Mouse (Mus musculus) ES-Bruce4 (cell line): ENCODE measurements around the gene Ctnna2. TPM values are rescaled to one million over a fixed set of nuclear protein-coding genes. Genes with fewer than 3 reads are reported as not detected.

ENCODE experiments used
- H3K27ac ChIP-seq: 2 replicates; pipeline ENCODE4 v1.5.1; 2012; ENCODE audit warnings: low read length, inconsistent platforms; ENCODE audit not compliant: insufficient read depth
- H3K27me3 ChIP-seq: 2 replicates; pipeline ENCODE4 v1.6.1; 2012; ENCODE audit warnings: mild to moderate bottlenecking, low read length, inconsistent platforms; ENCODE audit not compliant: control insufficient read depth, poor library complexity, insufficient read depth, severe bottlenecking
- H3K36me3 ChIP-seq: 2 replicates; pipeline ENCODE4 v1.6.1; 2012; ENCODE audit warnings: inconsistent platforms, mild to moderate bottlenecking, low read length, moderate library complexity; ENCODE audit not compliant: control insufficient read depth, poor library complexity, insufficient read depth, severe bottlenecking
- H3K4me1 ChIP-seq: one replicate; pipeline ENCODE4 v1.8.1; 2011; ENCODE audit warnings: low read length; ENCODE audit not compliant: control insufficient read depth, insufficient read depth
- H3K4me3 ChIP-seq: 2 replicates; pipeline ENCODE4 v1.5.1; 2011; ENCODE audit warnings: low read depth, mild to moderate bottlenecking, low read length
- H3K9ac ChIP-seq: 2 replicates; pipeline ENCODE4 v1.6.1; 2012; ENCODE audit warnings: low read depth, mild to moderate bottlenecking, inconsistent platforms; ENCODE audit not compliant: poor library complexity, severe bottlenecking
- H3K9me3 ChIP-seq: replicated peaks from 2 replicates; pipeline ENCODE4 v1.6.1; 2012; ENCODE audit warnings: mild to moderate bottlenecking, low read length, inconsistent platforms; ENCODE audit not compliant: control insufficient read depth, poor library complexity, insufficient read depth, severe bottlenecking
- CTCF ChIP-seq: IDR thresholded peaks from one replicate; pipeline ENCODE4 v1.8.1; 2011; ENCODE audit warnings: low read depth, low read length
- EP300 ChIP-seq: IDR thresholded peaks from 2 replicates; pipeline ENCODE4 v1.6.1; 2011; ENCODE audit warnings: low read depth, low read length; ENCODE audit not compliant: insufficient read depth
- POLR2A ChIP-seq: IDR thresholded peaks from one replicate; pipeline ENCODE4 v1.8.1; 2011; ENCODE audit warnings: low read length; ENCODE audit not compliant: insufficient read depth
- polyA plus RNA-seq: library from polyadenylated mRNA; stranded (reverse); fragments of >200 nt; gene quantifications from 2 replicates; pipeline ENCODE4 v1.2.4, GENCODE M21; 2011; ENCODE audit warnings: low read depth; ENCODE audit not compliant: missing spikeins, insufficient read depth, insufficient read length

The Ctnna2 gene
- polyA plus RNA-seq, 1 experiment = 0.76 TPM

DNA sequence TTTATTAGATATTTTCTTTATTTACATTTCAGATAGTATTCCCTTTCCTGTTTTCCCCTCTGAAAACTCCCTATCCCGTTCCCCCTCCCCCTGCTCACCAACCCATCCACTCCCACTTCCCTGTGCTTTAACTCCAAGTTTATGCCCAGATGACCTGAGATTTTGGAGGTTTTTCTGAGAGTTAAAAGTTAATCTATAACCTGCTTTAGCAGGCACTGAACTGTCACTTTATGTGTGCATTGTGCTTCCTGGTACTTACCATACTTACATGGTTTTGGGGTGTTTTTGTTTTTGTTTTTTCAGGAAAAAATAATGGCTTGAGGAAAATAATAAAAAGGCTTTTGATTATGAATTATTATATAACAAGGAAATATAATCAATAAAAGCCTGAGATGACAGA lies 292.3 kb downstream of the Ctnna2 start:
- H3K4me3 ChIP-seq = no peak overlapping the region
- H3K36me3 ChIP-seq = no peaks in the 10 kb centered on the region
- H3K27ac ChIP-seq = no peak overlapping the region
- H3K4me1 ChIP-seq = no peaks in the 10 kb centered on the region
- TF ChIP-seq POLR2A (no peak), CTCF (no peak), EP300 (no peak)
- no peaks in the 10 kb centered on the region; the same call in 1 of the 2 replicates for H3K27me3 ChIP-seq
- H3K9ac ChIP-seq = no peak overlapping the region
- H3K9me3 ChIP-seq = no peaks in the 10 kb centered on the region

DNA sequence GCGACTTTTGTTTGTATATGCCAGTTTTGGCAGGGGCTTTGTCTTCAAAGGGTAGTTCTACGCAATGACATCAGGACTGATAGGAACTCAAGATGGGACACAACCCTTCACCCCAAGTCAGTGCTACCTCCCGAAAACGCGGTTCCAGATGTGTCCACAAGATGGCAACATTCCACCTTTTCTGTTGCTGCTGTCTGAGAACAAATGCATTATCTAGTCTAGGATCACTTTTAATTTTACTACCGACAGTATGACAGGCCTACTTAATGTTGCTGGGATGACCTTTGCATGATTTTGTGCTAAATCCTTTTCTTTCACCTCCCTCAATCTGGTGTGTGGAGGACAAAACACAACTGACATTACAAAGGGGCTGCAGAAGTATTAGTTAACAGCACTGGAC lies 329.4 kb downstream of the Ctnna2 start:
- H3K4me3 ChIP-seq = no peak overlapping the region
- no peak overlapping the region for H3K9ac ChIP-seq
- no peak overlapping the region for H3K27ac ChIP-seq
- H3K4me1 ChIP-seq = no peaks in the 10 kb centered on the region
- no peaks in the 10 kb centered on the region for H3K9me3 ChIP-seq
- no peaks in the 10 kb centered on the region for H3K36me3 ChIP-seq
- H3K27me3 ChIP-seq = no peaks in the 10 kb centered on the region
- TF ChIP-seq EP300 (no peak), CTCF (peak; percentile 56)

DNA sequence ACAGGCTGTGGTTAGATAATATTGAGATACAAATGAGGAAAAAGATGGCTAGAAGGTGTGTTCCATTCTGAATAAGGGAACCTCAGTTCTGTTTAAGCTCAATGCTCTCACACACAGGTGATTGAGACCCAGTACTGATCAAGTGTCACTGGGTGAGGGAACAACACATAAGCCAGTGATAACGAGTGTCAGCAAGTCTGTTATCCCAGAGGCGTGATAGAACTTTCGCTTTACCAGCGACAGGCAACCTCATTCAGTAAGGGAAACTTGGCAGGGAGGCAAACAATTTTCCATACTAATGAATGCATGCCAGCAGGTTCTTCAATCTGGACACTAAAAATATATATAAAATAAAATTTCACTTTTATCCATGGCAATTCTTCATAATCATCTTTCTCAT lies 334.9 kb downstream of the Ctnna2 start:
- H3K4me3 ChIP-seq = no peak overlapping the region
- no peaks in the 10 kb centered on the region for H3K36me3 ChIP-seq
- H3K27ac ChIP-seq = no peak overlapping the region
- no peaks in the 10 kb centered on the region for H3K4me1 ChIP-seq
- no peaks in the 10 kb centered on the region for H3K27me3 ChIP-seq
- no peaks in the 10 kb centered on the region for H3K9me3 ChIP-seq
- H3K9ac ChIP-seq = no peak overlapping the region
- TF ChIP-seq CTCF (no peak), POLR2A (no peak), EP300 (no peak)

DNA sequence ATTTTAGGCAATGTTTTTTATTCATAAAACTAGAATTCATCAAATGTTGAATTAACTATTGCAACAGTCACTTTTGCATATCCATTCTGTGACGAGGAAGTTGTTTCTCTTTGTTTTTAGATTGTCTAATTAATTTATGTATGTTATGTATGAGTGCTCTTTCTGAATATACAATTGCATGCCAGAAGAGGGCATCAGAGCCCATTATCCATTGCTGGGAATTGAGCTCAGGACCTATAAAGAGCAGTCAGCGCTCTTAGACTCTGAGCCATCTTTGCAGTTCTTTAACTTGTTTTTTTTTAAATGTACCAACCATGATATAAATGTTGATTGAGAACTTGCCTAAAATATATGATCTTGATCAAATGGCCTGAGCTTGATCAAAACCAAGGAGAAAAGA lies 340.7 kb downstream of the Ctnna2 start:
- no peaks in the 10 kb centered on the region for H3K9me3 ChIP-seq
- H3K27me3 ChIP-seq = no peaks in the 10 kb centered on the region
- no peak overlapping the region for H3K9ac ChIP-seq
- no peak overlapping the region for H3K27ac ChIP-seq
- H3K4me1 ChIP-seq = no peaks in the 10 kb centered on the region
- TF ChIP-seq CTCF (no peak), EP300 (no peak), POLR2A (no peak)
- no peak overlapping the region for H3K4me3 ChIP-seq
- no peaks in the 10 kb centered on the region for H3K36me3 ChIP-seq

DNA sequence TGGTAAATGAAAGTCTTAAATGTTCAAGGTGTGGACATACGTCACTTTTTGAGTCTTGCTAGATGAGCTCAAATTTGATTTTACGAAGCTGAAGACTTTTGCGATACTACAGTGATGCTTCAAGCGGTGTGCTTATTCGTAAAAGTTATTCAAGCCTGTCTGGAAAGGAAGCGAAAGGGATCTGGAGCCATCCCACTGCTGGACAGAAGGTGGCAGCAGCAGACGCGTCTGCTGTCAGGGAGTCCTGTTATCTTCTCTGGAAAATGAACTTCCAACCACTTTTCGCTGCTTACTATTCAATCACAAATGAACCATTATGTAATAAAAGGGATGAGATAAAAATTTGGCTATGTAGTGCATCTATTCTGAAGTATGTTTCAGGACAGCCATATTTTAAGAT lies 345.5 kb downstream of the Ctnna2 start:
- H3K4me3 ChIP-seq = no peak overlapping the region

DNA sequence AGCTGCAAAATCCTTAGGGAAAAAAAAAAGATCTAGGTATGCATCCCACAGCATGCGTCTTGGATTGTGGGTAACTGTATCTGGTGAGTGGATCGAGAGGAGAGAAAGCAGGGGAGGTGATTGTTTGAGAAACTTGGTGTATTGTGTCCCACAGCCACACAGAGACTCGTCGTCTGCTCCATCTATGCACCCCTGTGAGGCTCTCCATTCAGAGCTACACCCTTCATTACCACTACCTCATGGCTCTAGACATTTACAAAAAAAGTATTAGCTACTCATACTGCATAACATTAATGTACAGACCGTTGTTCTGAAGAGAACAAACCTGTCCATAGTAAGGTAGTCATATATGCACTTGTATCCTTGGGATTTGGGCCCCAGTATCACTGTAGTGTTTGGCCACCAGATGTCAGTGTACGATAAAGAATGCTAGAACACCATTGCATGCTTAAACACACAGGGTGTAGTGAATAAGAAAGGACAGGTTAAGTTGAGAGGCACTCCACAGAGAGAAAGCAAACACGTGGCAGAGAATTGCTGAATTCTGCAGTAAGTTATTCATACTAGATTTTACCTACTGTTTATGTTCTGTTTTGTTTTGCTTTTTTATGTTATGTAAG lies 350.8 kb downstream of the Ctnna2 start:
- Histone ChIP-seq H3K27me3 (no peaks in the 10 kb centered on the region), H3K27ac (no peak overlapping the region), H3K4me1 (no peaks in the 10 kb centered on the region), H3K9ac (no peak overlapping the region), H3K4me3 (no peak overlapping the region), H3K36me3 (no peaks in the 10 kb centered on the region), H3K9me3 (no peaks in the 10 kb centered on the region)
- TF ChIP-seq CTCF = no peak
- no peak for TF ChIP-seq EP300
- no peak for TF ChIP-seq POLR2A

More for the DNA sequence above, 345.5 kb downstream of the Ctnna2 start:
- no peak overlapping the region for H3K27ac ChIP-seq
- TF ChIP-seq EP300 = no peak
- peak; percentile 78 for TF ChIP-seq CTCF
- no peaks in the 10 kb centered on the region for H3K4me1 ChIP-seq
- H3K9ac ChIP-seq = no peak overlapping the region
- H3K36me3 ChIP-seq = no peaks in the 10 kb centered on the region
- no peaks in the 10 kb centered on the region for H3K27me3 ChIP-seq
- no peaks in the 10 kb centered on the region for H3K9me3 ChIP-seq
